Comparison of ENCODE assay signal across 9 mouse cellular contexts in the genomic region with DNA sequence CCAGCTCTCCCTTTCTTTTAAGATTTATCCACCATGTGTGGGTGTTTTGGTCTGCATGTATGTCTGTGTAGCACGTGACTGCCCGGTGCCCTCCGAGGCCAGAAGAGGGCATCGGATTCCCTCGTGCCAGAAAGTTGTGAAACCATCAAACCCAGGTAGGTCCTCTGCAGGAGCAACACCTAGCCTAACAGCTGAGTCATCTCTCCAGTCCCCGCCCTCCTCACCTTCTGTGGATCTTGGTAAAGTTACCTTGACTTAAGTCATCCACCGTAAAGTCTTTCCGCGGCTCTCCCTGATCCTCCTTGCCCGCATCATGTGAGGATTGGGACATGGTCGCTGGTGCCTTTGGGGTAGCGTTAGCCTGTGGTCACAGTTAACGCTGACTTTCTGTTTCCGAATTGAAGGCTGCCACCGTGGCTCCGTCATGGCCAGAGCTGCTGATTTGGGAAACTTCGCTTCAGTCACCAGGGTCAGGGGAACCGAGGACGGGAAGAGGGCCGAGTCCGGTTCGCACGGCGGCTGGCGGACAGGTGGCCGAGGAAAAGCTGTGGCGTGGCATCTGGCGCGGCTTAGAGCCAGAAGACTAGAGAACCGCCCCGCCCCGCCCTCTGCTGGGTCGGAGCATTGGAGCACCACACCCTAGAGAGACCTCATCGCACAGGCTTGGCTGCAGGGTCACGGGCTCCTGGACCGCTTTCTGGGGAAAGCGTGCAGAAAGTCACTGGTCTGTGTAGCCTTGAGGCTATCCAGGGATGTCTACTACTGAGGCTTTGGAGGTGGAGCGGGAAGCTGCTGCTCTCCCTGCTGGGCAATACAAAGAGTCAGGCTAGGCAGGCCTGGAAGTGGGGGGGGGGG. TPM values are rescaled to one million over a fixed set of nuclear protein-coding genes. Genes with fewer than 3 reads are reported as not detected.
DNase-seq lines count a peak whose midpoint lies in the region; ATAC-seq and TF ChIP-seq lines count a peak whose summit lies in the region.
"Had no signal": no experiment of that assay in that cellular context is flagged by ENCODE, and none has a peak within 500 bp of the region (broad histone marks: within the 10 kb centered on the region; RNA-seq: fewer than 3 reads in every experiment).

No protein-coding gene starts in this region.

- no peak for TF ChIP-seq CTCF in gastrocnemius, adult 2 months (IDR thresholded peaks at IDR 0.05)

- H3K27me3 ChIP-seq in intestine, embryonic 15.5 days (replicated peaks) = peaks cover 19% of the 10 kb centered on the region

- intact Hi-C loops in gastrocnemius, adult 2 months (cut with DNase I) = no loop called here

- DNase-seq in cerebellum, adult 18-20 months = peak; percentile 43 to 53
- no peak for DNase-seq in cerebellum, adult 9-10 months
- peak; percentile 97 for DNase-seq in R1 (ENCODE audit: low read depth, low spot score)
- DNase-seq in gastrocnemius, adult 2 months = peak; percentile 71
- DNase-seq in lung, postnatal 36 days = peak; percentile 40
- DNase-seq in spleen, postnatal 36 days (ENCODE audit: low spot score in 2 of 2) = no peak
- no peak for DNase-seq in adipocyte (ENCODE audit: low spot score)

- peak overlapping the region; percentile 79 for H3K4me2 ChIP-seq in intestine, embryonic 15.5 days (replicated peaks)

- H3K36me3 ChIP-seq in intestine, embryonic 15.5 days = no peaks in the 10 kb centered on the region

- H3K27ac ChIP-seq in gastrocnemius, adult 2 months = peak overlapping the region; percentile 35
- no peak overlapping the region for H3K27ac ChIP-seq in intestine, embryonic 15.5 days

- peak overlapping the region; percentile 69 for H3K4me3 ChIP-seq in gastrocnemius, adult 2 months
- H3K4me3 ChIP-seq in intestine, embryonic 15.5 days (replicated peaks) = peak overlapping the region; percentile 36

- WGBS in intestine, embryonic 15.5 days = 3% methylated on average over 38 of the region's 38 CpGs

- ATAC-seq in intestine, embryonic 15.5 days = peak; percentile 84

- 0 out of 2 replicates have a peak, but pooled peaks cover 5% of the 10 kb centered on the region for H3K4me1 ChIP-seq in intestine, embryonic 15.5 days (replicated peaks)

- peak overlapping the region; percentile 23 for H3K9ac ChIP-seq in intestine, embryonic 15.5 days

- H3K9me3 ChIP-seq in intestine, embryonic 15.5 days = no peaks in the 10 kb centered on the region

RNA-seq across cellular contexts. Expression of a gene that starts 13.4 kb away (rescaled TPM):
- total RNA-seq in gastrocnemius, adult 2 months (2021) = under 1 TPM; 0.23 to 0.47 TPM
- 9.6 and 11.3 TPM in 2 replicates for polyA plus RNA-seq in intestine, embryonic 15.5 days (2015; fragmentation: Nextera tagmentation; extraction: Ambion mirVana)

RNA-seq across cellular contexts. Expression of a gene that starts 33.1 kb away (rescaled TPM):
- not detected for total RNA-seq in gastrocnemius, adult 2 months (2021)
- polyA plus RNA-seq in intestine, embryonic 15.5 days (2015; fragmentation: Nextera tagmentation; extraction: Ambion mirVana) = not detected in 2 replicates
- polyA plus RNA-seq: C2C12 had no signal

Comparison
In these comparisons a context has a peak if more than half of its experiments do, and no peak if none do; other contexts are left out.
1. DNase-seq: peak in cerebellum, adult 18-20 months (2 of 2), R1 (single experiment), gastrocnemius, adult 2 months (single experiment) and lung, postnatal 36 days (single experiment); none in cerebellum, adult 9-10 months (single experiment), spleen, postnatal 36 days (0 of 2) and adipocyte (single experiment).